Mouse (Mus musculus) right cerebral cortex, postnatal 10 days (tissue): ENCODE results near the gene Tecta.

Experiments
- DNase-seq, 2 experiments: peaks; one replicate each; pipeline ENCODE4 v3.0.0; 2021; ENCODE audit warnings: low spot score in 2 of 2

Tecta gene

GRCm38 (mm10) chr9:42320616-42321015, 79.1 kb downstream of the Tecta start:
- peak in 1 of 2 experiments; percentile 21 for DNase-seq

DNA sequence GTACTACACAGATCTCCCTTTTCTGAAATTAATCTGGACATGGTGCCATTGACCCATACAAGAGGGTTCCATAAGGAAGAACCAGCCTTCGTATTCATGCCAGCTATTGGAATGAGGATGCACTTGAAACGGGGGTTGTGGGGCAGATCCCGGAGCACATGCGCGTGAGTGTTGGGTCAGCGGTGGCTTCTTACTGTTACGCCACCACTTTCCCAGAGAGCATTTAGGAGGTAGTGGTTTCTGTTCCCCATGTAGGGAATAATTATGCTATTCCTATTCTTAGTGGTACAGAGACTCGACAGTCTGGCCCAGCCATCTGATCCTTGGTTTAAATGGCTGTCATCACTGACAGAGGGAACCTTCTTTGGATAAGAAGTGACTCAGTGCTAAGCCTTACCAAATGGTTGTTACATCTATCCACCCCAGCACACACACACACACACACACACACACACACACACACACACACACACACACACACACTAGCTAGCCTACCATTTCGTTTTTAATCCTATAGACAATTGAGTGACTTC, 81.2 kb downstream of the Tecta start:
- peak in 1 of 2 experiments; percentile 16 for DNase-seq

- DNase-seq, result peak in 1 of 2 experiments; percentile 62
These were observed 82.4 kb downstream of the Tecta start for GRCm38 (mm10) chr9:42317337-42317736.

GRCm38 (mm10) chr9:42315816-42316215, 83.9 kb downstream of the Tecta start:
- peak in 1 of 2 experiments; percentile 18 for DNase-seq

DNA sequence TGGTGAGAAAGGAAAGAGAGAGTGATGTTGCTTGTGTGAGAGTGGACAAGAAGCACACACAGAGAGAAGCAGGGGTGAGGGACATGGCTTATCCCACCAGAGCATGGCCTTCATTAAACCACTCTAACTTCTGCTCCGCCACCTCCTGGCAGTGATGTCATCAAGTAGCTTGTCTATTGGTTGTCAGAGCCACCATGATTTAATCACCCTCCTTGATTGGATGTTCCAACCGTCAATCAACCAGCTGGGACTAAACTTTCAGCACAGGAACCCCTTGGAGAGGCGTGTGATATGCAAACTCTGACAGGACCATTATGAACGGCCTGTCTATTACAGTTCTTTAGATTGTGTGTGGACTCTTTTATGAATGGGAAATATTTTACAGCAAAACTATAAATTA, 84.8 kb downstream of the Tecta start:
- peak in 1 of 2 experiments; percentile 17 for DNase-seq

- DNase-seq, result peak in 1 of 2 experiments; percentile 4
These were observed 85.3 kb downstream of the Tecta start for GRCm38 (mm10) chr9:42314388-42314787.

DNA sequence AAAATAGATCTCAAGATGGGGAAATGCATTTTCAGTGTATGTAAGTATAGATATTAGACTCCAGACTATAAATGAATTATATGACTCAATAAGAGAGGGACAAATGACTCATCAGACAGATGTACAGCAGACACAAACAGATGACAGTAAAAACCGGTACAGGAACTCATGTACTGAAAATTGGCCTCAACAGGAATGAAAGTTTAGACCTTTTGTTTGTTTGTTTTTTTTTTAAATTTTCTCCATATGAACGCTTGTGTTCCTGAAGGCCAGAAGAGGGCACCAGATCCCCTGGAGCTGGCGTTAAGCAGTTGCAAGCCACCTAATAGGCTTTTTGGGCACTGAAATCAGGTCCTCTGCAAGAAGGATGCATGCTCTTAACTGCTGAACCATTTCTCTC, 85.9 kb downstream of the Tecta start:
- peak in 1 of 2 experiments; percentile 38 for DNase-seq

DNA sequence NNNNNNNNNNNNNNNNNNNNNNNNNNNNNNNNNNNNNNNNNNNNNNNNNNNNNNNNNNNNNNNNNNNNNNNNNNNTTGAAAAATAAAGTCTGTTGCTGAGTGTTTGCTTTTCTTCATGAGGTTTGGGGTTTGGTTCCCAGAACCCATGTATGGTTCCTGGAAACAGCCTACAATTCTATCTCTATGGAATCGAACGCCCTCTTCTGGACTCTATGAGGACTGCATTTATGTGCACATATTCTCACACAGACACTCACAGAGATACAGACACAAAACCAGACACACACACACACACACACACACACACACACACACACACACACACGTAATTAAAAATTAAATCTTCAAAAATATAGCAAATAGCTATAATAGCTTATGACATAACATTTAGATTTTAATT, 88.4 kb downstream of the Tecta start:
- peak; percentile 12 to 13 for DNase-seq

DNA sequence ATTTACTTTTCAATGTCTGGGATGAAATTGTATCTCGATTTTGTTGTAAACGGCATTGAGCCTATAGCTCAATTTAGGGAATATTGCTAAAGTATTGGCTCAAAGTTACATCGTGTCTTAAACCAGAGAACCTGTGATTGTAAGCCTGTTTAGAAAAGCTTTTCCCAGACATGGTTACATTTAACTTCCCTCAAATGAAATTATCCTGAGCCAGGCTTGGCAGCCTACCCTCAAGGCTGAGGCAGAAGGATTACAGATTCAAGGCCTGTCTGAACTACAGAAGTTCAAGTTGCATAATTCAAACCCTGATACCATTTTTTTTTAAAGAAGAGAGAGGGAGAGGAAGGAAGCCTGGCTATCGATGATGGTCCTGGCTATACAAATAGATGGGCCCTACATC, 95.8 kb downstream of the Tecta start:
- peak in 1 of 2 experiments; percentile 14 for DNase-seq

DNA sequence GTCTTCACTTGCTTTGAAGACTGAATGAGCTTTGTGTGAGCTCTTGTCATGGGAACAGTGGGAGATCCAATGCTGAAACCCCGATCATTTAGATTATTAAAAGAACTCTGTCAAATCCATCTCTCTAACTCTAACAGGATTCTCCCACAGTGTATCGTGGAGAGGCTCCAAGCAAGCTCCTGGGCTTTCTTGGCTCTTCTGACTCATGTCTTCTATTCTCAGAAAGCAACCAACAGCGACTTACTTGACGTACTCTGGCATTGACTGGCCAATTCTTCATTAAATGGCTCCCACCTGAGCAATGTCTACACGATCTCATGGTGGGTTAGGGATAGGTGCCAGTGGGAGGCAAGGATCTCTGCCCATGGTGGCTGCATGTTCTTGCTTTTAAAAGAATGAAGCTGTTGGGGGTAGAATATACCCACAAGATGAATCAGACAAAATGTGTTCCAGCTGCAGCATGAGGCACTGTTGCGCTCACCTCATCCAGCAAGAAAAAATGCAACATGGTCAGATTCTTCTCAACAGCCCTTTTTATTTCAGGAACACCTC, 98.6 kb downstream of the Tecta start:
- no peak for DNase-seq

GRCm38 (mm10) chr9:42296297-42296922, 103.3 kb downstream of the Tecta start:
- DNase-seq, result peak in 1 of 2 experiments; percentile 20

DNA sequence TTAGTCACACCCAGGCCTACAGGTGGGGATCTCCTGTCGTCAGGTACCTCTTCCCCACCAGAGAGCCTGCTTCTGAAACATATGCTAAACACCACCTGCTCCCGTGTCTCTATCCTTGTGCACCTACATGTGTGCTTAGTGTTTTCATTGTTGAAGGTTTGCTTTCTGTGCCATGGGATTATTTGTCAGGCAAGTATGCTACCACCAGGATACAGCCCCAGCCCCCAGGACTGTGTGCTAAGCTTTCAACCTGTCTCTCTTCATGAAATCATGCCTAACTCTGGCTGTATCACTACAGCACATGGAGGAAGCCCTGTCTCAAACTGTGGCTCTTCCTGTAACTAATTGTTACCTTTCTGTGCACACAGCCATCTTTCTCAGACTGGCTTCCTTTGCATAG, 105.6 kb downstream of the Tecta start:
- DNase-seq, result peak in 1 of 2 experiments; percentile 16

DNA sequence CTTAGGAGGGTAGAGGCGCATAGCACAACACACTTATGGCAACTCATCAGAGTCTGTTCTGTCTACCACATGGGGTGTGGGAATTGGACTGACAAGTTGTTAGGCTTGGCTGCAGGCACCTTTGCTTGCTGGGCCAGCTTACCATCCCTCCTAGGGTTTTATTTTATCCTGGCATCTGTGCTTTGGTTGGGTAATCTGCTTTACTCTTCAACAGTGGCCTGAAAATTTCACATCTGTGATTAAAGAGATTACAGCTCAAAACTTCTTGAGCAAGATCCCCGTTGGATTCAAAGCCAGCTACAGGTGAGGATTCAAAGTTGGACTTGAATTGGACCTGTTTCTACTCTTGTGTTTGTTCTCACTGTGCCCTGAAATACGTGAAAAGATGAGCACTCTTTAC, 106.1 kb downstream of the Tecta start:
- no peak for DNase-seq

DNA sequence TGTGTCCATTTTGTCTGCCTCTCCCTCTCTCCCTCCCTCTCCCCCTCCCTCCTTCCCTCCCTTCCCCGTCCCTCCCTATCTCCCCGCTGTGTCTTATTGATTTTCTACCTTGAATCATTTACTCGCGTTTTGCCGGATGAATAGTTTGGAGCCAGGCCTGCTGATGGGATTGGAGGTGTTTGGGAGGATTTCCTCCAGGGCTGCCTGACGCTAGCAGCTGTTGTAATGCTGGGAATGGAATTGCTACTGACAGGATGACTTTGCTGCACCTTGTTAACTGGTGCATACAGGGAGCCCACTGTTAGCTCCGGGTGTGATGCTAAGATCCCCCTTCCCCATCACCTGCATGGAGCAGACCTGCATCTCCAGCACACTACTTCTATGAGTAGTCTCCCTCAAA, 106.7 kb downstream of the Tecta start:
- no peak for DNase-seq

- no peak for DNase-seq
These were observed 120.1 kb downstream of the Tecta start for GRCm38 (mm10) chr9:42279676-42280075.
